Mouse (Mus musculus) small intestine, adult 2 months (tissue): ENCODE data around the gene Bpi. TPM values are rescaled to one million over a fixed set of nuclear protein-coding genes. Genes with fewer than 3 reads are reported as not detected.

ENCODE experiments used
- H3K27ac ChIP-seq: fragments of 200-500 bp; 2 replicates; pipeline ENCODE4 v1.5.1; 2012; ENCODE audit warnings: low read depth, low read length, control low read depth, inconsistent platforms; ENCODE audit not compliant: insufficient read depth
- H3K27me3 ChIP-seq: fragments of 200-500 bp; 2 replicates; pipeline ENCODE4 v1.6.1; 2012; ENCODE audit warnings: mild to moderate bottlenecking, moderate library complexity, low read length, inconsistent platforms; ENCODE audit not compliant: control insufficient read depth, insufficient read depth
- H3K36me3 ChIP-seq: fragments of 200-500 bp; 2 replicates; pipeline ENCODE4 v1.6.1; 2012; ENCODE audit warnings: mild to moderate bottlenecking, low read length, control low read depth, inconsistent platforms; ENCODE audit not compliant: control insufficient read depth, insufficient read depth
- H3K4me1 ChIP-seq: fragments of 200-500 bp; 2 replicates; pipeline ENCODE4 v1.6.1; 2012; ENCODE audit warnings: low read length, inconsistent platforms, mixed read lengths; ENCODE audit not compliant: control insufficient read depth, insufficient read depth, insufficient read length
- H3K4me3 ChIP-seq: fragments of 200-500 bp; 2 replicates; pipeline ENCODE4 v1.5.1; 2012; ENCODE audit warnings: low read depth, mild to moderate bottlenecking, control low read depth, inconsistent platforms, low read length, moderate library complexity
- CTCF ChIP-seq: fragments of 200-500 bp; IDR thresholded peaks from 2 replicates; pipeline ENCODE4 v1.5.1; 2012; ENCODE audit warnings: low read depth, mild to moderate bottlenecking, control low read depth, inconsistent platforms, low read length, moderate library complexity, mixed read lengths; ENCODE audit not compliant: insufficient replicate concordance, insufficient read length; ENCODE audit errors: extremely low read depth
- POLR2A ChIP-seq: fragments of 200-500 bp; IDR thresholded peaks from 2 replicates; pipeline ENCODE4 v1.6.1; 2012; ENCODE audit warnings: low read depth, mild to moderate bottlenecking, control low read depth, inconsistent platforms, low read length, moderate library complexity
- WGBS: fragments of 180-500 bp; shearing (Covaris S2); methylation state at CpG from one replicate; pipeline ENCODE4 v1.1.7; 2018; 5-methylcytosine and 5-hydroxymethylcytosine counted together
- polyA plus RNA-seq: library from polyadenylated mRNA; depleted of rRNA; stranded (reverse); fragments of >200 nt; gene quantifications from 2 replicates; pipeline ENCODE4 v1.2.3, GENCODE M21; 2012

Gene Bpi
- polyA plus RNA-seq, 1 experiment = not detected

DNA sequence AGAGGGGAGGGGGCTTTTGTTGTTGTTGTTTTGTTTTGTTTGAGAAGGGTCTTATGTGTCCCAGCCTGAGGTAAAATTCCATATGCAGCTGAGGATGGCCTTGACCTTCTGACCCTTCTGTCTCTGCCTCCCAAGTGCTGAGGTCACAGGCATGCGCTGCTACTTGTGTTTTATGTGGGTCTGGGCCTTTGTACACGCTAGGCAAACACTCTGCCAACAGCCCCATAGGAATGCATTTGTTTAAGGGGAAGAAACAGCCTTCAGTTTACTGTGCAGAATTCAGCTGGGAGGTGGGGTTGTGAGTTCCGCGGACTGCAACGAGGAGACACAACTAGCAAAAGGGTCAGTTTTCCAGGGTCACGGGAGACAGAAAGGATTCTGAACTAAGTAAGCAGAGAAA lies 27.3 kb upstream of the Bpi start:
- no peak overlapping the region for H3K4me3 ChIP-seq
- TF ChIP-seq POLR2A = no peak
- no peak for TF ChIP-seq CTCF

DNA sequence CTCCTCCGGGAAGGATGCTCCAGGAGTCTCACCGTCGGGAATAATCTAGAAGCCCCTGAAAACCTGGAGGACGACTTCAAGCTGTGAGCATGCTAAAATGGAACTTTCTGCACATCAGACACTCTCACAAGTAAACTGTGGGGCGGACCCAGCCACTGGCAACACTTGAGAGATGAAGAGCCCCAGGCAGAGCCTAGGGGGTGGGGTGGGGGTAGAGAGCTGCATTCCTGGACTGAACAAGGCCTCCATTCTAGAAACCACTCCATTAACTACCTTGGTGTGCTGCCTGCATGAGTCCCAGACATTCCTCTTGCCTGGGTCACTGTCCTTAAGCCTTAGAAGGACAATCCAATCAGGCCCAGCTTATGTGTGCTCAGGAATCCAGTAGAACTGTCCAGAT lies 26.8 kb upstream of the Bpi start:
- WGBS = 77% methylated on average over 5 of the region's 5 CpGs
- H3K4me3 ChIP-seq = no peak overlapping the region
- no peak for TF ChIP-seq CTCF
- no peak for TF ChIP-seq POLR2A
- H3K36me3 ChIP-seq = no peaks in the 10 kb centered on the region
- H3K4me1 ChIP-seq = peaks cover 2% of the 10 kb centered on the region
- H3K27me3 ChIP-seq = peaks cover 4% of the 10 kb centered on the region; the same call in 1 of the 2 replicates
- H3K27ac ChIP-seq = no peak overlapping the region

More for the DNA sequence above, 27.3 kb upstream of the Bpi start:
- Histone ChIP-seq H3K36me3 (no peaks in the 10 kb centered on the region), H3K27ac (no peak overlapping the region), H3K27me3 (peaks cover 4% of the 10 kb centered on the region; the same call in 1 of the 2 replicates), H3K4me1 (peaks cover 2% of the 10 kb centered on the region)
- WGBS = 79% methylated on average over 6 of the region's 6 CpGs

DNA sequence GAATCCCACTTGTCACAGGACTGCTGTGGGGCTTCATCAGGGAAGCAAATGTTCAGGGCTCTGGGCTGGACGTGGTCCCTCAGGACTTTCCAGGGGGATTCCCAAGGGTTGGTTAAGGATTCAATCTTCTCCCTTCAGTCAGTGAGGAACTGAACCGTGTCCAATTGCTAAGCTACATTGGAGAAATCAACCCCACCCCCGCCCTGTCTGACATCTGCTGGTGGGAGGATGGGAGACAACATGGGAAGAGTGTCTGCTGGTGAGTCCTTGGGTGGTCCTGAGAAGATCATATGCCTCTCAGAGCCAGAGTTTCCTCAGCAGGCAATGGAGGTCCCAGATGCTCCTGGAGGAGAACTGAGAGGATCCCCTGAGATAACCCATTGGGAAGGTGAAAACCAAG lies 25.5 kb upstream of the Bpi start:
- H3K27me3 ChIP-seq = peaks cover 4% of the 10 kb centered on the region; the same call in 1 of the 2 replicates
- peaks cover 2% of the 10 kb centered on the region for H3K4me1 ChIP-seq
- no peaks in the 10 kb centered on the region for H3K36me3 ChIP-seq
- no peak overlapping the region for H3K27ac ChIP-seq
- H3K4me3 ChIP-seq = no peak overlapping the region
- no peak for TF ChIP-seq POLR2A
- TF ChIP-seq CTCF = no peak
- 69% methylated on average over 3 of the region's 3 CpGs for WGBS

DNA sequence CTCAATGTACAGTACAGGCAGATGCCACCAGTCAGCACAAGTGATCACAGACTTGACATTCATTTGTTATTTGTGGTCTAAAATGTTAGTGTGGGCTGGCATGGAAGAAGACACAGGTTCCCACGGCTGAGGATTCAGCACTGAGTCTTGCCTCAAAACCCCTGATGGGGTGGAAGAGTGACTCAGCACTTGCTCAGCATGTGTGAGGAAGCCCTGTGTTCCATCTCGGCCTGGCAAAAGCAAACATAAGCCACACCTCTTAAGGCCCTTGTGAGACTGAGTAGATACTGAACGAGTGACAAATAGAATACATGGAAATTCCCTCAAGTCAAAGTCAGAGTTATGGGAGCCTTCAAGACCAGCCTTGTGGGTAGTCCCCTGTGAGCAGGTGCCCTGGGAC lies 24.8 kb upstream of the Bpi start:
- Histone ChIP-seq H3K4me3 (no peak overlapping the region), H3K27me3 (peaks cover 4% of the 10 kb centered on the region; the same call in 1 of the 2 replicates), H3K36me3 (no peaks in the 10 kb centered on the region), H3K4me1 (peaks cover 2% of the 10 kb centered on the region), H3K27ac (no peak overlapping the region)
- no peak for TF ChIP-seq CTCF
- TF ChIP-seq POLR2A = no peak
- 37% methylated on average over 3 of the region's 3 CpGs for WGBS

DNA sequence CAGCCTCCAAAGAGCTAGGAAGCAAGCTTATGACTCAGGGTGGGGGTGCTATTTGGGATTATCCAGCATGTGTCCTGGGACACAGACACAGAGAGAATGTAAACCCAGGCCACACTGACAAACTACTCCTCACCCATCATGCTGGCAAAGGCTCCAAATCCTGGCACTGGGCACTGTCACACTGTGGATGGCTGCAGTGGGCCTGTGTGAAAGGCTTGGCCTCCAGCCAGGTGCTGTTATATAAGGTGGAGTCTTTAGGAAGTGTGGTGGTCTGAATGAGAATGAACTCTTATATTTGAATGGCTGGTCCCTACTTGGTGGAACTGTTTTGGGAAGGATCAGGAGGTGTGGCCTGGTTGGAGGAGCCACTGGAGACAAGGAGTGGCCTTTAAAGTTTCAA lies 21.2 kb upstream of the Bpi start:
- TF ChIP-seq CTCF (no peak), POLR2A (no peak)
- Histone ChIP-seq H3K36me3 (no peaks in the 10 kb centered on the region), H3K27ac (no peak overlapping the region), H3K27me3 (no peaks in the 10 kb centered on the region), H3K4me1 (no peaks in the 10 kb centered on the region), H3K4me3 (no peak overlapping the region)

DNA sequence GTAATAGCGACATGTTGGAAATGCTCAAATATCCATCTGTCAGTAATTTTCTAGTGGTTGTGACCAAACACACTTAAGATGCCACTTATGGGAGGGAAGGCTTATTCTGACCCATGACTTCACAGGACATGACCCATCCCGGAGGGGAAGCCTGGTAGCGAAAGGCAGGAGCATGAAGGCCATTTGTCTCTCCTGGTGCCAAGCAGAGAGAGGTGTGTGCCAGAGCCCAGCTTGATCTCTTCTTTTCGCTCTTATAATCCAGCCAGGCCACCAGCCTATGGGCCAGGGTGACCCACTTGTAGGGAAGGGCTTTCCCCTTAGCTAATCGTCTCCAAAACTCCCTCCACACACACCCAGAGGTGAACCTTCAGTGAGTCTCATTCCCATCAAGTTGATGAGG lies 19.8 kb upstream of the Bpi start:
- H3K36me3 ChIP-seq = no peaks in the 10 kb centered on the region
- H3K27ac ChIP-seq = no peak overlapping the region
- no peak overlapping the region for H3K4me3 ChIP-seq
- H3K27me3 ChIP-seq = no peaks in the 10 kb centered on the region
- no peaks in the 10 kb centered on the region for H3K4me1 ChIP-seq
- TF ChIP-seq CTCF = no peak
- no peak for TF ChIP-seq POLR2A
- WGBS = 94% methylated on average over 5 of the region's 5 CpGs

DNA sequence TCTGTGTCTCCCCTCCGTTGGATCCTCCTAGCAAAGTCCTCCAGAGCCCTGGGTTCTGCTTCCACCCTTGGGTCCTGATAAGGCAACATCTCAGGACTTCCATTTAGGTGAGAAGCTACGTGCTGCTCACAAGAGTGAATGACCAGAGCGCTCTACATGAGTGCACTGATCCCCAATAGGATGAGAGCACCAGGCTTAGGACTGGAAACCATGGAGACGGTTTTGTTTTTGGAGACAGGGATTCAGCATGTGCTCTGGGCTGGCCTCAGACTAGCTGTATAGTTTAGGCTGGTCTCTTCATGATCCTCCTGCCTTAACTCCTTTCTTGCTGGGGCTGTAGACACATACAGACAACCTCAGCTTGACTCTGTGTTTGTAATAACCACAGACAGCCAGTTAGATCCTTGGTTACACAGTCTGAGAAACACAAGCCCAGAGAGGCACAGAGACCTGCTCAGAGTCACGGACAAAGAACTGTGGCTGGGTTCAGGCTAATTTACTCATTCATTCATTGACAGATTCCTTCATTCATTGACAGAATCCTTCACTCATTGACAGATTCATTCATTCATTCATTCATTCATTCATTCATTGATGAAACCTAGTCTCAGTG lies 16.7 kb upstream of the Bpi start:
- Histone ChIP-seq H3K27me3 (no peaks in the 10 kb centered on the region), H3K27ac (no peak overlapping the region), H3K36me3 (no peaks in the 10 kb centered on the region), H3K4me1 (no peaks in the 10 kb centered on the region), H3K4me3 (no peak overlapping the region)
- 69% methylated on average over 5 of the region's 5 CpGs for whole genome bisulfite sequencing
- TF ChIP-seq CTCF (no peak), POLR2A (no peak)
